Mouse (Mus musculus) limb, embryonic 14.5 days (tissue): ENCODE data around the gene Chchd6. TPM values are rescaled to one million over a fixed set of nuclear protein-coding genes. Genes with fewer than 3 reads are reported as not detected.

Experiments used
- ATAC-seq: fragments of 200-750 bp; cut with Nextera tagmentation; 2 replicates; pipeline ENCODE4 v1.8.0; 2017; ENCODE audit warnings: low read depth, moderate number of reproducible peaks, moderate TSS enrichment; ENCODE audit not compliant: low FRiP score
- DNase-seq: peaks from one replicate; pipeline ENCODE4 v3.0.0-alpha.2; 2015; ENCODE audit warnings: low spot score
- H3K27ac ChIP-seq: fragments of 300-500 bp; sonication (generic); replicated peaks from 2 replicates; pipeline ENCODE4 v1.5.1; 2014; ENCODE audit warnings: low read depth, mild to moderate bottlenecking, low read length, moderate library complexity, mixed read lengths
- H3K27me3 ChIP-seq: fragments of 300-500 bp; sonication (generic); 2 replicates; pipeline ENCODE4 v1.6.1; 2014; ENCODE audit warnings: low read length, mixed read lengths; ENCODE audit not compliant: control insufficient read depth, insufficient read depth
- H3K36me3 ChIP-seq: fragments of 300-500 bp; sonication (generic); 2 replicates; pipeline ENCODE4 v1.6.1; 2014; ENCODE audit warnings: mild to moderate bottlenecking, low read length, moderate library complexity, mixed read lengths; ENCODE audit not compliant: control insufficient read depth, insufficient read depth
- H3K4me1 ChIP-seq: fragments of 300-500 bp; sonication (generic); 2 replicates; pipeline ENCODE4 v1.6.1; 2014; ENCODE audit warnings: antibody characterized with exemption, low read length, mixed read lengths; ENCODE audit not compliant: control insufficient read depth, insufficient read depth
- H3K4me2 ChIP-seq: fragments of 300-500 bp; sonication (generic); replicated peaks from 2 replicates; pipeline ENCODE4 v1.6.1; 2014; ENCODE audit warnings: low read depth, mild to moderate bottlenecking, low read length, moderate library complexity; ENCODE audit not compliant: severe bottlenecking
- H3K4me3 ChIP-seq: fragments of 300-500 bp; sonication (generic); replicated peaks from 2 replicates; pipeline ENCODE4 v1.5.1; 2014; ENCODE audit warnings: low read length
- H3K9ac ChIP-seq: fragments of 300-500 bp; sonication (generic); 2 replicates; pipeline ENCODE4 v1.6.1; 2014; ENCODE audit warnings: mild to moderate bottlenecking, low read depth, low read length, moderate library complexity; ENCODE audit not compliant: severe bottlenecking
- H3K9me3 ChIP-seq: fragments of 300-500 bp; sonication (generic); 2 replicates; pipeline ENCODE4 v1.6.1; 2016; ENCODE audit warnings: low read length; ENCODE audit not compliant: control insufficient read depth
- POLR2A ChIP-seq: fragments of 200-500 bp; IDR thresholded peaks from 2 replicates; pipeline ENCODE4 v1.8.0; 2012; ENCODE audit warnings: inconsistent platforms, mild to moderate bottlenecking, moderate library complexity, borderline replicate concordance; ENCODE audit not compliant: insufficient read depth, insufficient read length; ENCODE audit errors: extremely low read depth
- whole genome bisulfite sequencing: fragments of 180-500 bp; shearing (Covaris S2); extraction: QIAGEN DNeasy Blood & Tissue Kit; methylation state at CpG from one replicate; pipeline ENCODE4 v1.1.7; 2014; 5-methylcytosine and 5-hydroxymethylcytosine counted together
- polyA plus RNA-seq, 2 experiments: library from polyadenylated mRNA; depleted of rRNA in 1 of 2; stranded (reverse) in 1 of 2; unstranded in 1 of 2; fragments of >200 nt; fragmentation: Nextera tagmentation in 1 of 2; extraction: Ambion mirVana in 1 of 2; gene quantifications; 2 replicates each; pipeline versions ENCODE4 v1.2.1 to v1.2.3; 2012 to 2014

The Chchd6 gene
- polyA plus RNA-seq, 2 experiments, result 40.6 to 55.9 TPM

- no peaks in the 10 kb centered on the region for H3K27me3 ChIP-seq
- DNase-seq (peak; percentile 31), ATAC-seq (no peak)
- peaks cover 12% of the 10 kb centered on the region for H3K4me1 ChIP-seq
- H3K9me3 ChIP-seq, result no peaks in the 10 kb centered on the region
- no peak overlapping the region for H3K27ac ChIP-seq
- no peak overlapping the region for H3K4me3 ChIP-seq
- no peak for TF ChIP-seq POLR2A
- no peaks in the 10 kb centered on the region for H3K36me3 ChIP-seq
- 62% methylated on average over 3 of the region's 3 CpGs for WGBS
- no peak overlapping the region for H3K4me2 ChIP-seq
- H3K9ac ChIP-seq, result no peak overlapping the region
These were observed 146.7 kb downstream of the Chchd6 start for GRCm38 (mm10) chr6:89448736-89449135.

GRCm38 (mm10) chr6:89440671-89441070 lies 154.8 kb downstream of the Chchd6 start:
- Histone ChIP-seq H3K9me3 (no peaks in the 10 kb centered on the region), H3K4me1 (no peaks in the 10 kb centered on the region), H3K27me3 (no peaks in the 10 kb centered on the region), H3K4me3 (no peak overlapping the region), H3K27ac (no peak overlapping the region), H3K36me3 (no peaks in the 10 kb centered on the region), H3K4me2 (no peak overlapping the region), H3K9ac (no peak overlapping the region)
- TF ChIP-seq POLR2A, result no peak
- DNase-seq, result no peak
- 84% methylated on average over 4 of the region's 4 CpGs for WGBS
- no peak for ATAC-seq

- H3K27me3 ChIP-seq, result no peaks in the 10 kb centered on the region
These were observed 163.5 kb downstream of the Chchd6 start for GRCm38 (mm10) chr6:89431920-89432482.

GRCm38 (mm10) chr6:89430749-89431148 lies 164.7 kb downstream of the Chchd6 start:
- DNase-seq (no peak), ATAC-seq (no peak)
- H3K9ac ChIP-seq, result no peak overlapping the region
- no peaks in the 10 kb centered on the region for H3K9me3 ChIP-seq
- H3K4me3 ChIP-seq, result no peak overlapping the region
- no peak overlapping the region for H3K4me2 ChIP-seq
- no peaks in the 10 kb centered on the region for H3K36me3 ChIP-seq
- no peaks in the 10 kb centered on the region for H3K4me1 ChIP-seq
- TF ChIP-seq POLR2A, result no peak
- no peak overlapping the region for H3K27ac ChIP-seq
- H3K27me3 ChIP-seq, result no peaks in the 10 kb centered on the region

More at GRCm38 (mm10) chr6:89431920-89432482, 163.5 kb downstream of the Chchd6 start:
- Histone ChIP-seq H3K36me3 (no peaks in the 10 kb centered on the region), H3K4me2 (no peak overlapping the region), H3K27ac (no peak overlapping the region), H3K9ac (no peak overlapping the region), H3K4me3 (no peak overlapping the region), H3K9me3 (no peaks in the 10 kb centered on the region), H3K4me1 (no peaks in the 10 kb centered on the region)
- ATAC-seq (no peak), DNase-seq (no peak)
- TF ChIP-seq POLR2A, result no peak
- 77% methylated on average over 2 of the region's 2 CpGs for WGBS

GRCm38 (mm10) chr6:89428661-89429375 lies 166.6 kb downstream of the Chchd6 start:
- no peaks in the 10 kb centered on the region; the same call in 1 of the 2 replicates for H3K4me1 ChIP-seq
- 61% methylated on average over 2 of the region's 2 CpGs for WGBS
- no peaks in the 10 kb centered on the region for H3K9me3 ChIP-seq
- no peak overlapping the region for H3K4me2 ChIP-seq
- H3K4me3 ChIP-seq, result no peak overlapping the region
- no peak overlapping the region for H3K9ac ChIP-seq
- no peak for TF ChIP-seq POLR2A
- no peaks in the 10 kb centered on the region for H3K36me3 ChIP-seq
- no peaks in the 10 kb centered on the region for H3K27me3 ChIP-seq
- no peak for ATAC-seq
- no peak for DNase-seq
- H3K27ac ChIP-seq, result no peak overlapping the region
